Mouse (Mus musculus) forebrain, embryonic 16.5 days (tissue): Measurements from ENCODE around the gene Tdp1. TPM values are rescaled to one million over a fixed set of nuclear protein-coding genes. Genes with fewer than 3 reads are reported as not detected.
A peak's percentile ranks its signal among the peaks of the same experiment; 100 is the strongest.

Experiments used
- ATAC-seq: fragments of 200-750 bp; cut with Nextera tagmentation; 2 replicates; pipeline ENCODE4 v1.8.0; 2017; ENCODE audit warnings: mild to moderate bottlenecking, moderate library complexity
- H3K27ac ChIP-seq: fragments of 300-500 bp; sonication (generic); 2 replicates; pipeline ENCODE4 v1.5.1; 2014; ENCODE audit warnings: low read length, control low read depth
- H3K27me3 ChIP-seq: fragments of 300-500 bp; sonication (generic); replicated peaks from 2 replicates; pipeline ENCODE4 v1.6.1; 2014; ENCODE audit warnings: low read length; ENCODE audit not compliant: control insufficient read depth, insufficient read depth
- H3K36me3 ChIP-seq: fragments of 300-500 bp; sonication (generic); 2 replicates; pipeline ENCODE4 v1.6.1; 2014; ENCODE audit not compliant: control insufficient read depth, insufficient read depth
- H3K4me1 ChIP-seq: fragments of 300-500 bp; sonication (generic); replicated peaks from 2 replicates; pipeline ENCODE4 v1.6.1; 2014; ENCODE audit warnings: low read length; ENCODE audit not compliant: control insufficient read depth, insufficient read depth
- H3K4me2 ChIP-seq: fragments of 300-500 bp; sonication (generic); 2 replicates; pipeline ENCODE4 v1.6.1; 2014; ENCODE audit warnings: mild to moderate bottlenecking, low read length, control low read depth
- H3K4me3 ChIP-seq: fragments of 300-500 bp; sonication (generic); replicated peaks from 2 replicates; pipeline ENCODE4 v1.5.1; 2014; ENCODE audit warnings: mild to moderate bottlenecking, low read length, control low read depth
- H3K9ac ChIP-seq: fragments of 300-500 bp; sonication (generic); replicated peaks from 2 replicates; pipeline ENCODE4 v1.6.1; 2014; ENCODE audit warnings: low read depth, low read length, control low read depth
- H3K9me3 ChIP-seq: fragments of 300-500 bp; sonication (generic); 2 replicates; pipeline ENCODE4 v1.6.1; 2016; ENCODE audit warnings: low read length; ENCODE audit not compliant: control insufficient read depth
- WGBS: fragments of 180-500 bp; shearing (Covaris S2); extraction: QIAGEN DNeasy Blood & Tissue Kit; methylation state at CpG from one replicate; pipeline ENCODE4 v1.1.7; 2014; 5-methylcytosine and 5-hydroxymethylcytosine counted together
- polyA plus RNA-seq: library from polyadenylated mRNA; unstranded; fragments of >200 nt; fragmentation: Nextera tagmentation; extraction: Ambion mirVana; gene quantifications from 2 replicates; pipeline ENCODE4 v1.2.1, GENCODE M21; 2015

Tdp1 gene
- polyA plus RNA-seq = 73.7 and 75.1 TPM in 2 replicates

DNA sequence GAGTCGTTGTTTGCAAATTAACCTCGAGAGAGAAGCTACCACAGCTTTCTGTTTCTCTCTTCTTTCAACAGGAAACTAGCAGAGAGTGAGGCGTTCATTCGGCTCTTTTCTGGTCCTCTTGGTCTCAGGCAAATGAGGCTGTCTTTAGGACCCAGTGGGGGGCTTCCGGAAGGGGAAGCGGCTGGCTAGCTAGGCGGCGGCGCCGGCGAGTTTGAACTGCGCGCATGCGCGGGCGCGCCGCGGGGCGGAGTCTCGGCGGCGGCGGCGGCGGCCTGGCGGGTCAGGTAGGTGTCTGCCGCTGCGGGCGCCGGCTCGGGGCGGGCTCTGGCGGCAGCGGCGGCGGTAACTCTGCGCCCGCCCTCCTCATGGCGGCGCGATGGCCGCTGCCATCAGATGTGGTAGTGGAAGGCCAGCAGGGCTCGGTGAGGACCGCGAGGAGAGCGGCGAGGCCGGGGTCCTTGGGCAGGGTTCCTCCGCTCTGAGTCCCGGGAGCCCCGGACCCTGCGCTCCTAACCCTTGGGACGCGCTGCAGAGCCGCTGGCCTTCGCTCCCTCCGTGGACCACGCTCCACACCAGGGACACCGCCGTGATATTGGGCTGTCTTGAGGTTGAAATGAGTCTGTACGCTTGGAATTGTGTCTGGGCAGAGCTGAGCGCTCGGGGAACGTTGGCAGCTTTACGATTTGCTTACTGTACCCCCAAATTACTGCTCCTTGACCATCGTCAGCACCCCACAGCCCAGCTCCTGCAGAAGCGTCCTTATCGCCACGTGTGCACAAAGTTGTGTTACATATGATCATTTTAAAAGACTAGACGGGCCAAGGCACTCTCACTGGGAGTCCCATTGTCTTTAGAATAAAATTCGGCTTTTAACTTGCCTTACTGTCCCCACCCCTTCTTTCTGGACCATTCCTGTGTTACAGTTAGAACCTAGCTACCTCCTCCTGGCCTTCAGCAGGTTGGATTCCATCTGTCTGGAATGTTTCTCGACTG is at the start of gene Tdp1, which contains the start of gene Efcab11:
Gene Tdp1 (plus strand): TSS at position 249 of the 993 bp plus-strand sequence.
Gene Efcab11 (minus strand): TSS at position 171 of the 993 bp plus-strand sequence.
- Histone ChIP-seq H3K27me3 (no peaks in the 10 kb centered on the region), H3K9ac (peak within 1 kb of the TSS; percentile 91), H3K9me3 (no peaks in the 10 kb centered on the region), H3K4me3 (peak within 1 kb of the TSS; percentile 80), H3K36me3 (no peaks in the 10 kb centered on the region), H3K4me2 (peak within 1 kb of the TSS; percentile 95), H3K27ac (peak within 1 kb of the TSS; percentile 87), H3K4me1 (peaks cover 19% of the 10 kb centered on the region)
- ATAC-seq = peak; percentile 84
- WGBS = under 1% methylated on average over 73 of the region's 73 CpGs

DNA sequence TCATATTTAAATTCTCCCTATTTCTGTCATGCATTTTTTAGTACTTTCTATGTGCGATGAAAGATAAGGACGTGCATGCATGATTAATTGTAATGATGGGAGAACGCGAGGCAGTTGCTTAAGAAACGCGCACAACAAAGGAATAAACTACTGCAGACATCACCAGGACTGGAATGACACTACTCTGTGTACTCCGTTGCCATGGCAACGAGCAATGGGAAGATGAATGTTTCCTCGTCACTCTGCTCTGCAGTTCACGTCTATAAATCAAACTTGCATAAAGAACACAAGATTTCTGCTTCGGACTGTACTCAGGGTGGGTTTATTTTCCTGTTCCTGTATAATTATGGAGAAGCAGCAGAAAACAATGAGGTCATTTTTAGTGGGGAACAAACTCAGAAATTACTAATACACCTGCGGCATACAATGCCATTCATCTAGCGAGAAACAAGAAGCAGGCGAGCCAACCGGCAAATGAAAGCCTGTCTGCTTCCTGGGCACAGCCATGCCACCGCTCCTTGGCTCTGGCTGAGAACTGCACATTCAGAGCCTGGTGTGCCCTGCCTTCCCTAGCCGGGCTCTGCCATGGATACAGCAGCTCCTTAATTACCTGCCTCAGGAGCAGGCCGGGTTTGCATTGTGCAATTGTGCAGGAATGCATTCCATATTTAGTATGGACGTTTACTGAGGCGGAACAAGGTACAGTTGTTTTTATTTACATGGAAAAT is 47.7 kb upstream of the Tdp1 start:
- Histone ChIP-seq H3K9me3 (peaks cover 4% of the 10 kb centered on the region; the same call in 1 of the 2 replicates), H3K36me3 (no peaks in the 10 kb centered on the region), H3K4me2 (peak overlapping the region; percentile 32), H3K9ac (peak overlapping the region; percentile 38; the same call in 1 of the 2 replicates), H3K27ac (peak overlapping the region; percentile 52), H3K4me1 (peaks cover 11% of the 10 kb centered on the region), H3K27me3 (no peaks in the 10 kb centered on the region), H3K4me3 (peak overlapping the region; percentile 1; the same call in 1 of the 2 replicates)
- peak; percentile 91 for ATAC-seq
- WGBS = 24% methylated on average over 20 of the region's 20 CpGs

DNA sequence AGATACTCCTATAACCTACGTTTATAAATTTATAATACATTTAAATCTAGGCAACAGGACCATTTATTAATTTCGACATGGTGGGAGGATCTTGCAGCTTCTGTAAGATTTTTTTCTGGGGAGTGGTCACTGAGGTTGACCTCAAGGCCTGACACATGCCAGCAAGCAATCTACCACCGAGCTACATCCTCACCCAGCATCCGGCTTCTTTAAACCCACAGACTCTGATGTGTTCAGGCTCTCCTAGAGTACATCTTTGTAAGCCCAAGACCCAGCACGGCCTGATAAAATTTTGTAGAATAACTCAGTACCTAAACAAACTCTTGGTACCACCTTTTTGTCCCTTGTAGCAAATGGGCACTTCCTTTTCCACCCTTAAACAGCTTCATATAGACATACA is 46.8 kb upstream of the Tdp1 start:
- WGBS = 91% methylated on average over 5 of the region's 5 CpGs
- Histone ChIP-seq H3K9ac (no peak overlapping the region), H3K36me3 (no peaks in the 10 kb centered on the region), H3K4me2 (no peak overlapping the region), H3K27ac (no peak overlapping the region), H3K27me3 (no peaks in the 10 kb centered on the region), H3K4me3 (no peak overlapping the region), H3K9me3 (peaks cover 4% of the 10 kb centered on the region; the same call in 1 of the 2 replicates), H3K4me1 (peaks cover 11% of the 10 kb centered on the region)
- ATAC-seq = no peak

DNA sequence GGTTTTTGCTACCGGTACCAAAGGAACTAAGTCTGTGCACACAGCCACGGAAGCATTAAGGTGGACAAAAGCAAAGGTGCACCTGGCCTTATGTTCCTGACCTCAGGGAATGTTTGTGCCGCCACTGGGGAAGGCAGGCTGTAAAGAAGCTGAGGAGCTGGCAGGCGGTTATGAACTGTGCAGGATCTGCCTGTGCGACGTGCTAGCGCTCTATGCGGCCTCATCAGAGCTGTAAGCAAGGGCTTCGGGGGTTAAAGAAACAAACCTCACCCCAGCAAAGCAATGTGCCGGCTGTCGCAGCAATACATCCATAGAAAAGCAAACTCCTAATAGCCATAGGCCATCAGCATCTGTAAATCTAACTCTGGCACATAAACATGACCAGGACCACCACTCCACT is 46.2 kb upstream of the Tdp1 start:
- no peak overlapping the region for H3K9ac ChIP-seq
- H3K9me3 ChIP-seq = peaks cover 4% of the 10 kb centered on the region; the same call in 1 of the 2 replicates
- no peak overlapping the region for H3K4me3 ChIP-seq
- WGBS = 79% methylated on average over 11 of the region's 11 CpGs
- no peak overlapping the region for H3K4me2 ChIP-seq
- H3K4me1 ChIP-seq = peaks cover 11% of the 10 kb centered on the region
- no peak overlapping the region for H3K27ac ChIP-seq
- ATAC-seq = no peak
- no peaks in the 10 kb centered on the region for H3K27me3 ChIP-seq
- no peaks in the 10 kb centered on the region for H3K36me3 ChIP-seq

DNA sequence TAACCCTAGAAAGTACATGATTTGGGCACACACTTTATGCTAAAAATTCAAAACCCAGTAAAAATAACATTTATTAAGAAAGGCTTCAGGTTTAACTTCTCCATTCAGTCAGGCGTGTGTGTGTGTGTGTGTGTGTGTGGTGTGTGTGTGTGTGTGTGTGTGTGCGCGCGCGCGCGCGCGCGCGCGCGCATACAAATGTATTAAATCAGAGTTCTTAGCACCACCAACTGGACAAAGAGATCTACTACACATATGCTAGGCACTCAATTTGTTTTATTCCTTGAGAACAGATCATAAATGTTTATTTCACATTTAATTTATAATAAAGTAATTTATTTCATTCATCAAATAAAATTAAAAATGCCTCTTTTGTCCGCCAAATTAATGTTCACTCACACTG is 45.6 kb upstream of the Tdp1 start:
- Histone ChIP-seq H3K27me3 (no peaks in the 10 kb centered on the region), H3K27ac (no peak overlapping the region), H3K36me3 (no peaks in the 10 kb centered on the region), H3K4me3 (no peak overlapping the region), H3K9me3 (peaks cover under 1% of the 10 kb centered on the region; the same call in 1 of the 2 replicates), H3K4me1 (peaks cover 11% of the 10 kb centered on the region), H3K4me2 (no peak overlapping the region), H3K9ac (no peak overlapping the region)
- 75% methylated on average over 14 of the region's 14 CpGs for WGBS
- no peak for ATAC-seq

DNA sequence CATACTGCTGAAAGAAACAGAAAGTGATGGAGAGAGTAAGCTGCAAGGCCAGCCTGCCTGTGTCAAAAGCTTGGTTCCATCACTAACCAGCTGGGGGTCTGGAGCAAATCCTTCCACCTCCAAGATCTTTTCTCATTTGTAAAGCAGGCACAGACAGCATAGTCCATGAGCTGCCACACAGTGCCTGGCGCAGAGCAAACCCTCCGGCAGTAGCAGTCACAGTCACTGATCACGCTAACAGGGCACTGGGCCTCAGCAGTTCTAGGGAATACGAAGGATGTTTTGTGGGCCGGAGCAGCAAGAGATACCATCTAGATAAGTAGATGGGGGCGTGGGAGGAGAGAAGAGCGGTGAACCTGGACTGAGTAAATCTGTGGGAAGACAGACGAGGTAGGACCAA is 39.4 kb upstream of the Tdp1 start:
- H3K36me3 ChIP-seq = no peaks in the 10 kb centered on the region
- H3K4me1 ChIP-seq = no peaks in the 10 kb centered on the region
- 93% methylated on average over 8 of the region's 8 CpGs for WGBS
- H3K9ac ChIP-seq = no peak overlapping the region
- no peak overlapping the region for H3K4me3 ChIP-seq
- H3K27me3 ChIP-seq = no peaks in the 10 kb centered on the region
- no peaks in the 10 kb centered on the region for H3K9me3 ChIP-seq
- H3K27ac ChIP-seq = no peak overlapping the region
- no peak overlapping the region for H3K4me2 ChIP-seq
- no peak for ATAC-seq

DNA sequence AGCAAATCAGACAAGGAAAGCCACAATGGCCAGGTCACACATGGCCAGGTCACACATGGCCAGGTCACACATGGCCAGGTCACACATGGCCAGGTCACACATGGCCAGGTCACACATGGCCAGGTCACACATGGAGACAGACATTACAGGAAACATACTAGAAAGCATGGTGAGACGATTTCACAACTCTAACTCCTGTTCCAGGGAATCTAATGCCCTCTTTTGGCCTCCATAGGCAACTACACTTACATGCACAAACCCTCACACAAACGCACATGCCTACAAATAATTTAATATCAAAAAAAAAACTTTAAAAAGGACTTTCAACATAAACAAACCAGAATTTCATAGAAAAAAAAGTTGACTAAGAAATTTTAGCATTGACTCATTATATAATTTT is 34.3 kb upstream of the Tdp1 start:
- Histone ChIP-seq H3K9ac (no peak overlapping the region), H3K9me3 (no peaks in the 10 kb centered on the region), H3K4me2 (no peak overlapping the region), H3K4me1 (peaks cover 22% of the 10 kb centered on the region), H3K4me3 (no peak overlapping the region), H3K27me3 (no peaks in the 10 kb centered on the region), H3K36me3 (no peaks in the 10 kb centered on the region), H3K27ac (no peak overlapping the region)
- ATAC-seq = no peak
- WGBS = 90% methylated on average over 2 of the region's 2 CpGs

DNA sequence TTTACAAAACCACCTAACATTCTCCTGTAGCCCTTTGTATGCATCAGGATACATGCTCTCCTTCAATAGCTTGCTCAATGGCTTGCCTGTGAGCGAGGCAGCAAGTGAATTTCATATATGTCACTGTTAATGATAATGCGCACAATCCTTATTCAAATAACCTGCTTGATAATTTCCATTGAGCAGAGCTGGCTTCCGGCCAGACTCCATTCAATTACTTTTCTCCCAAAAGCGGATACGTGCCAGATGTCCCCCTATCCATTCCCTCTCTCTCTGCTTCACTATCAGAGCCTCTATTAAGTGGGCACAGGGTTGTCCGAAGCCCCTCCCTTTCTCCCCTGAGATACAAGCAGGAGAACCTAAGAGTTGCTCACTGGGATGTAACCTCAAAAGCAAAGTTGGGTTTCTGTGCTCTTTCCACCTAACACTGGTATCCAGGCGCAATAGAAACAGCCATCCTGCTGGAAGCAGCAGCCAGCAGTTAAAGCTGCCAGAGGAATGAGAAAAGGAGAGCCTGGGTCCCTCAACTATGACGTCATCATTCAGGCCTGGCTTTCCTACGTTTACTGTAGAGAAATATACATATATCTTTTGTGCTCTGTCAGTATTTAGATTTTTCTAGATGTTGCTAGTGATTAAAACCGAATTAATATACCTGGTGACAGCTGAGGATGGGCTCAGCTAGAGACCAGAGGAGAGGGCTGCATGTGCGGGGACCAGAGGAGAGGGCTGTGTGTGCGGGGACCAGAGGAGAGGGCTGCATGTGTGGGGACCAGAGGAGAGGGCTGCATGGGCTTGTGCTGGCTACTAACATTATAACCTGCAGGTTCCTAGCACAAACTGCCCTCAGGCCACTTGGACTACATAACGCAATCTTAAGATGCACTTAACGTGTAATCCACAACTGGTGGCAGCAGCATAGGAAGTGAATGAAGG is 30.7 kb upstream of the Tdp1 start:
- Histone ChIP-seq H3K27ac (peak overlapping the region; percentile 56; the same call in 1 of the 2 replicates), H3K4me2 (peak overlapping the region; percentile 2; the same call in 1 of the 2 replicates), H3K27me3 (no peaks in the 10 kb centered on the region), H3K36me3 (no peaks in the 10 kb centered on the region), H3K4me3 (no peak overlapping the region), H3K9ac (no peak overlapping the region), H3K9me3 (no peaks in the 10 kb centered on the region), H3K4me1 (peaks cover 28% of the 10 kb centered on the region)
- peak; percentile 76 for ATAC-seq
- 34% methylated on average over 14 of the region's 14 CpGs for WGBS
